In genomic region chr5:147435224-147435623, GRCm38 (mm10) we compare ENCODE assay signal across 8 mouse cellular contexts. TPM values are rescaled to one million over a fixed set of nuclear protein-coding genes. Genes with fewer than 3 reads are reported as not detected.
DNase-seq lines count a peak whose midpoint lies in the region; ATAC-seq lines count a peak whose summit lies in the region.

No protein-coding gene starts in this region.

- ATAC-seq in midbrain, embryonic 14.5 days (ENCODE audit: low FRiP score, low TSS enrichment): no peak
- ATAC-seq in midbrain, embryonic 15.5 days (replicated peaks): no peak
- no peak for ATAC-seq in intestine, embryonic 15.5 days
- ATAC-seq in lung, embryonic 15.5 days (ENCODE audit: borderline replicate concordance, extremely low read depth, low FRiP score, low TSS enrichment): no peak

- H3K4me1 ChIP-seq in midbrain, embryonic 14.5 days (ENCODE audit: control insufficient read depth, insufficient read depth, low read length): peaks cover 19% of the 10 kb centered on the region
- peaks cover 52% of the 10 kb centered on the region for H3K4me1 ChIP-seq in midbrain, embryonic 15.5 days
- peaks cover 30% of the 10 kb centered on the region for H3K4me1 ChIP-seq in intestine, embryonic 15.5 days (replicated peaks)
- H3K4me1 ChIP-seq in lung, embryonic 15.5 days: peaks cover 61% of the 10 kb centered on the region
- H3K4me1 ChIP-seq in midbrain, embryonic 10.5 days: peaks cover 41% of the 10 kb centered on the region

- WGBS in midbrain, embryonic 14.5 days: 74% methylated on average over 4 of the region's 4 CpGs
- WGBS in midbrain, embryonic 15.5 days: 72% methylated on average over 4 of the region's 4 CpGs
- WGBS in intestine, embryonic 15.5 days: 56% methylated on average over 4 of the region's 4 CpGs
- WGBS in lung, embryonic 15.5 days: 39% methylated on average over 4 of the region's 4 CpGs
- 80% methylated on average over 4 of the region's 4 CpGs for WGBS in midbrain, embryonic 10.5 days

- no peak overlapping the region for H3K9ac ChIP-seq in midbrain, embryonic 14.5 days (replicated peaks; ENCODE audit: low read length)
- H3K9ac ChIP-seq in midbrain, embryonic 15.5 days: no peak overlapping the region
- H3K9ac ChIP-seq in intestine, embryonic 15.5 days: no peak overlapping the region
- H3K9ac ChIP-seq in lung, embryonic 15.5 days: no peak overlapping the region

- H3K9me3 ChIP-seq in midbrain, embryonic 14.5 days (ENCODE audit: control insufficient read depth, low read length): no peaks in the 10 kb centered on the region
- H3K9me3 ChIP-seq in midbrain, embryonic 15.5 days: no peaks in the 10 kb centered on the region
- H3K9me3 ChIP-seq in intestine, embryonic 15.5 days: no peaks in the 10 kb centered on the region
- no peaks in the 10 kb centered on the region for H3K9me3 ChIP-seq in lung, embryonic 15.5 days
- H3K9me3 ChIP-seq in midbrain, embryonic 10.5 days (replicated peaks): no peaks in the 10 kb centered on the region

- peak overlapping the region; percentile 20; the same call in 1 of the 2 replicates for H3K27ac ChIP-seq in midbrain, embryonic 14.5 days (replicated peaks; ENCODE audit: low read depth, low read length)
- H3K27ac ChIP-seq in midbrain, embryonic 15.5 days: no peak overlapping the region
- no peak overlapping the region for H3K27ac ChIP-seq in intestine, embryonic 15.5 days
- H3K27ac ChIP-seq in lung, embryonic 15.5 days: peak overlapping the region; percentile 11; the same call in 1 of the 2 replicates
- H3K27ac ChIP-seq in midbrain, embryonic 10.5 days (replicated peaks): no peak overlapping the region

- peak; percentile 15 for DNase-seq in midbrain, embryonic 14.5 days
- peak; percentile 94 for DNase-seq in cerebellum, adult 8-10 months
- DNase-seq in left cerebral cortex, adult 11 months (ENCODE audit: low spot score): no peak
- DNase-seq in left cerebral cortex, adult 8-10 months (ENCODE audit: low spot score in 2 of 2): no peak
- DNase-seq in midbrain, embryonic 10.5 days (ENCODE audit: low spot score): no peak

- no peaks in the 10 kb centered on the region for H3K27me3 ChIP-seq in midbrain, embryonic 14.5 days (ENCODE audit: control insufficient read depth, insufficient read depth, low read length)
- no peaks in the 10 kb centered on the region for H3K27me3 ChIP-seq in midbrain, embryonic 15.5 days (replicated peaks)
- no peaks in the 10 kb centered on the region for H3K27me3 ChIP-seq in intestine, embryonic 15.5 days (replicated peaks)
- H3K27me3 ChIP-seq in lung, embryonic 15.5 days: no peaks in the 10 kb centered on the region
- no peaks in the 10 kb centered on the region for H3K27me3 ChIP-seq in midbrain, embryonic 10.5 days (ENCODE audit: low read depth, poor library complexity, severe bottlenecking)

- H3K36me3 ChIP-seq in midbrain, embryonic 14.5 days (ENCODE audit: control insufficient read depth, insufficient read depth, low read length): no peaks in the 10 kb centered on the region
- H3K36me3 ChIP-seq in midbrain, embryonic 15.5 days (replicated peaks): no peaks in the 10 kb centered on the region
- 0 out of 2 replicates have a peak, but pooled peaks cover 2% of the 10 kb centered on the region for H3K36me3 ChIP-seq in intestine, embryonic 15.5 days
- no peaks in the 10 kb centered on the region for H3K36me3 ChIP-seq in lung, embryonic 15.5 days
- H3K36me3 ChIP-seq in midbrain, embryonic 10.5 days: peaks cover 25% of the 10 kb centered on the region

- H3K4me2 ChIP-seq in midbrain, embryonic 14.5 days (ENCODE audit: low read length): no peak overlapping the region
- H3K4me2 ChIP-seq in midbrain, embryonic 15.5 days: no peak overlapping the region
- H3K4me2 ChIP-seq in intestine, embryonic 15.5 days (replicated peaks): peak overlapping the region; percentile 22; the same call in 1 of the 2 replicates
- H3K4me2 ChIP-seq in lung, embryonic 15.5 days: peak overlapping the region; percentile 13; the same call in 1 of the 2 replicates

- H3K4me3 ChIP-seq in midbrain, embryonic 14.5 days (replicated peaks; ENCODE audit: low read depth, low read length): no peak overlapping the region
- H3K4me3 ChIP-seq in midbrain, embryonic 15.5 days: no peak overlapping the region
- H3K4me3 ChIP-seq in intestine, embryonic 15.5 days (replicated peaks): no peak overlapping the region
- no peak overlapping the region for H3K4me3 ChIP-seq in lung, embryonic 15.5 days
- H3K4me3 ChIP-seq in midbrain, embryonic 10.5 days: no peak overlapping the region

RNA-seq across cellular contexts. Expression of gene Pan3, which starts 5.3 kb away (rescaled TPM):
- 64.8 and 69.5 TPM in 2 replicates for polyA plus RNA-seq in midbrain, embryonic 14.5 days (2014; fragmentation: Nextera tagmentation; extraction: Ambion mirVana)
- 59.6 and 66.0 TPM in 2 replicates for polyA plus RNA-seq in midbrain, embryonic 15.5 days (2015; fragmentation: Nextera tagmentation; extraction: Ambion mirVana)
- polyA plus RNA-seq in intestine, embryonic 15.5 days (2015; fragmentation: Nextera tagmentation; extraction: Ambion mirVana): 64.5 and 67.5 TPM in 2 replicates
- 61.1 and 70.0 TPM in 2 replicates for polyA plus RNA-seq in lung, embryonic 15.5 days (2015; fragmentation: Nextera tagmentation; extraction: Ambion mirVana)
- total RNA-seq in left cerebral cortex, adult 8-10 months (2022): 100 to 1,000 TPM in 2 of 4 experiments, 10 to 100 TPM in 2; 80.0 to 106 (median 96.8) TPM
- 46.8 and 54.5 TPM in 2 replicates for polyA plus RNA-seq in midbrain, embryonic 10.5 days (2016; fragmentation: Nextera tagmentation; extraction: Ambion mirVana)

RNA-seq across cellular contexts. Expression of gene Flt3, which starts 34.9 kb away (rescaled TPM):
- polyA plus RNA-seq in midbrain, embryonic 14.5 days (2014; fragmentation: Nextera tagmentation; extraction: Ambion mirVana): 0.27 and 0.34 TPM in 2 replicates
- polyA plus RNA-seq in midbrain, embryonic 15.5 days (2015; fragmentation: Nextera tagmentation; extraction: Ambion mirVana): 0.54 and 0.77 TPM in 2 replicates
- 0.31 and 0.34 TPM in 2 replicates for polyA plus RNA-seq in intestine, embryonic 15.5 days (2015; fragmentation: Nextera tagmentation; extraction: Ambion mirVana)
- 0.08 and 0.21 TPM in 2 replicates for polyA plus RNA-seq in lung, embryonic 15.5 days (2015; fragmentation: Nextera tagmentation; extraction: Ambion mirVana)
- total RNA-seq in left cerebral cortex, adult 8-10 months (2022): 1 to 10 TPM; 6.2 to 7.4 (median 6.7) TPM
- polyA plus RNA-seq in midbrain, embryonic 10.5 days (2016; fragmentation: Nextera tagmentation; extraction: Ambion mirVana): 0.02 and 0.12 TPM in 2 replicates

Comparison
In these comparisons a context has a peak if more than half of its experiments do, and no peak if none do; other contexts are left out.
1. DNase-seq: peak in midbrain, embryonic 14.5 days (single experiment) and cerebellum, adult 8-10 months (single experiment); none in left cerebral cortex, adult 11 months (single experiment), left cerebral cortex, adult 8-10 months (0 of 2) and midbrain, embryonic 10.5 days (single experiment).
2. H3K27ac ChIP-seq: peak in midbrain, embryonic 14.5 days (single experiment) and lung, embryonic 15.5 days (single experiment); none in midbrain, embryonic 15.5 days (single experiment), intestine, embryonic 15.5 days (single experiment) and midbrain, embryonic 10.5 days (single experiment).
3. H3K4me2 ChIP-seq: peak in intestine, embryonic 15.5 days (single experiment) and lung, embryonic 15.5 days (single experiment); none in midbrain, embryonic 14.5 days (single experiment) and midbrain, embryonic 15.5 days (single experiment).